Mouse (Mus musculus): ENCODE results near the gene Dnajc10. TPM values are rescaled to one million over a fixed set of nuclear protein-coding genes. Genes with fewer than 3 reads are reported as not detected.

Dnajc10 gene
- polyA plus RNA-seq, 1 experiment from 2014 or later, result 63.7 TPM

Other genes with a start within 250 kb of the Dnajc10 start
- 21.3 and 23.7 TPM in 2 replicates for gene Pde1a, start 186.0 kb upstream of the Dnajc10 start, polyA plus RNA-seq (2014; fragmentation: Nextera tagmentation; extraction: Ambion mirVana)
- gene Prdx6b, start 23.0 kb upstream of the Dnajc10 start, polyA plus RNA-seq (2014; fragmentation: Nextera tagmentation; extraction: Ambion mirVana), result 0.07 TPM in 1 of 2 replicates, not detected in the other
- 8.6 and 10.1 TPM in 2 replicates for gene Frzb, start 132.2 kb downstream of the Dnajc10 start, polyA plus RNA-seq (2014; fragmentation: Nextera tagmentation; extraction: Ambion mirVana)

Measured in heart, embryonic 11.5 days (tissue).